Mouse (Mus musculus) heart, postnatal 0 days (tissue): ENCODE results near the gene Hoxc13. TPM values are rescaled to one million over a fixed set of nuclear protein-coding genes. Genes with fewer than 3 reads are reported as not detected.
A peak's percentile ranks its signal among the peaks of the same experiment; 100 is the strongest.

Experiments
- ATAC-seq: fragments of 200-750 bp; cut with Nextera tagmentation; 2 replicates; pipeline ENCODE4 v1.8.0; 2017; ENCODE audit warnings: low read depth, moderate number of reproducible peaks, moderate library complexity; ENCODE audit not compliant: insufficient read depth
- DNase-seq: peaks from one replicate; pipeline ENCODE4 v3.0.0-alpha.2; 2016; ENCODE audit warnings: low spot score
- H3K27ac ChIP-seq: fragments of 300-500 bp; sonication (generic); 2 replicates; pipeline ENCODE4 v1.5.1; 2014; ENCODE audit warnings: low read depth, mild to moderate bottlenecking
- H3K27me3 ChIP-seq: fragments of 300-500 bp; sonication (generic); 2 replicates; pipeline ENCODE4 v1.6.1; 2014; ENCODE audit warnings: low read length, mixed read lengths; ENCODE audit not compliant: control insufficient read depth, insufficient read depth
- H3K36me3 ChIP-seq: fragments of 300-500 bp; sonication (generic); replicated peaks from 2 replicates; pipeline ENCODE4 v1.6.1; 2014; ENCODE audit warnings: low read length, mixed read lengths; ENCODE audit not compliant: control insufficient read depth, insufficient read depth
- H3K4me1 ChIP-seq: fragments of 300-500 bp; sonication (generic); 2 replicates; pipeline ENCODE4 v1.6.1; 2014; ENCODE audit warnings: antibody characterized with exemption; ENCODE audit not compliant: control insufficient read depth, insufficient read depth
- H3K4me2 ChIP-seq: fragments of 300-500 bp; sonication (generic); 2 replicates; pipeline ENCODE4 v1.6.1; 2014; ENCODE audit warnings: low read depth, mild to moderate bottlenecking, low read length, moderate library complexity
- H3K4me3 ChIP-seq: fragments of 300-500 bp; sonication (generic); 2 replicates; pipeline ENCODE4 v1.5.1; 2014; ENCODE audit warnings: low read depth, low read length
- H3K9ac ChIP-seq: fragments of 300-500 bp; sonication (generic); replicated peaks from 2 replicates; pipeline ENCODE4 v1.6.1; 2014; ENCODE audit warnings: low read depth, low read length, mixed read lengths
- H3K9me3 ChIP-seq: fragments of 300-500 bp; sonication (generic); replicated peaks from 2 replicates; pipeline ENCODE4 v1.6.1; 2016; ENCODE audit warnings: low read length; ENCODE audit not compliant: control insufficient read depth
- CTCF ChIP-seq: IDR thresholded peaks from 2 replicates; pipeline ENCODE4 v1.5.1; 2016; ENCODE audit warnings: antibody characterized with exemption, control low read depth, low read depth
- EP300 ChIP-seq: IDR thresholded peaks from 2 replicates; pipeline ENCODE4 v1.6.1; 2016; ENCODE audit warnings: antibody characterized with exemption, low read depth
- WGBS: fragments of 180-500 bp; shearing (Covaris S2); extraction: QIAGEN DNeasy Blood & Tissue Kit; methylation state at CpG from one replicate; pipeline ENCODE4 v1.1.7; 2014; 5-methylcytosine and 5-hydroxymethylcytosine counted together
- polyA plus RNA-seq: library from polyadenylated mRNA; unstranded; fragments of >200 nt; fragmentation: Nextera tagmentation; extraction: Ambion mirVana; gene quantifications from 2 replicates; pipeline ENCODE4 v1.2.1, GENCODE M21; 2015
- total RNA-seq: library from RNA; depleted of rRNA; stranded (reverse); fragments of >200 nt; gene quantifications from 2 replicates; pipeline ENCODE4 v1.2.3, GENCODE M21; 2014; ENCODE audit warnings: low replicate concordance; rRNA removed

The Hoxc13 gene
- total RNA-seq (not detected in 2 replicates), polyA plus RNA-seq (not detected in 2 replicates)

- ATAC-seq: peak; percentile 20; the same call in 1 of the 2 replicates
Measured at GRCm38 (mm10) chr15:102921053-102922011, at the start of gene Hoxc13. Hoxc13 (plus strand) TSS chr15:102921103.

DNA sequence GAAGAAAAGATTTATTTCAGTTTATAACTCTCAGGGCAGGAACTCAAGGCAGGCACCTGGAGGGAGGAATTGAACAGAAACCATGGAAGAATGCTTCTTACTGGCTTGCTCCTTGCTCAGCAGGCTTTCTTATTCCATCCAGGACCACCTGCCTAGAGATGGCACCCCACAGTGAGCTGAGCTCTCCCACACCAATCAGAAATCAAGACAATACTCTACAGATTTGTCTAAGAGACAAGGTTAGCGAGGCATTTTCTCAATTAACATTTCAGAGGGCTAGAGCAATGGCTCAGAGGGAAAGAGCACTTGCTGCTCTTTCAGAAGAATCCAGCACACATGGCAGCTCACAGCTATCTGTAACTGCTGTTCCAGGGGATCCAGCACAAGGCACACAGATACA, 35.1 kb upstream of the Hoxc13 start:
- WGBS: 29% methylated on average over 1 of the region's 1 CpGs
- no peak for ATAC-seq
- TF ChIP-seq CTCF (no peak), EP300 (no peak)
- no peak overlapping the region for H3K9ac ChIP-seq
- no peaks in the 10 kb centered on the region for H3K9me3 ChIP-seq
- no peak for DNase-seq
- H3K36me3 ChIP-seq: no peaks in the 10 kb centered on the region
- no peak overlapping the region for H3K4me2 ChIP-seq
- no peak overlapping the region for H3K4me3 ChIP-seq
- H3K27me3 ChIP-seq: 0 out of 2 replicates have a peak, but pooled peaks cover 7% of the 10 kb centered on the region
- no peak overlapping the region for H3K27ac ChIP-seq
- H3K4me1 ChIP-seq: no peaks in the 10 kb centered on the region

More at GRCm38 (mm10) chr15:102921053-102922011, at the start of gene Hoxc13:
- no peaks in the 10 kb centered on the region for H3K9me3 ChIP-seq
- H3K27ac ChIP-seq: no peak within 1 kb of the TSS
- TF ChIP-seq CTCF (no peak), EP300 (no peak)
- peak within 1 kb of the TSS; percentile 20; the same call in 1 of the 2 replicates for H3K4me3 ChIP-seq
- H3K9ac ChIP-seq: no peak within 1 kb of the TSS
- H3K36me3 ChIP-seq: no peaks in the 10 kb centered on the region
- H3K4me1 ChIP-seq: no peaks in the 10 kb centered on the region
- H3K4me2 ChIP-seq: peak within 1 kb of the TSS; percentile 22
- 2% methylated on average over 81 of the region's 88 CpGs for WGBS
- H3K27me3 ChIP-seq: peaks cover 99% of the 10 kb centered on the region
- no peak for DNase-seq

DNA sequence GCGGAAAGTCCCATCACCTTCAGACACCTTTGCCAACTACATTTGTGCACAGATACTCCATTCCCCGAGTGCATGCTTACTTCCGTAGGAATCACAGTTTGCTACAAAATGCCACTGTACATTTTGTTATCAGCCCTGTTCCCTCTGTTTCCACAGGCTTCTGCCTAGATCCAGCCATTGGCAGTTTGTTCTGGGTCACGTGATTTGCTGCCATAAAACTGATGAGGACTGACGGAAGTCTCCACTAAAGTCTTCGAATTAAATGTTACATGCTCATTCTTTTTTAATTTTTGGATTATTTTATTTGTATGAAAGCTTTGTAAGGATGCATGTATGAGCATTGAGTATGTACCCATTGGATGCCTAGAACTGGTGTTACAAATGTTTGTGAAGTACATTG, 25.8 kb upstream of the Hoxc13 start:
- Histone ChIP-seq H3K27ac (no peak overlapping the region), H3K27me3 (peaks cover 48% of the 10 kb centered on the region; the same call in 1 of the 2 replicates), H3K9ac (no peak overlapping the region), H3K9me3 (no peaks in the 10 kb centered on the region), H3K4me2 (no peak overlapping the region), H3K36me3 (no peaks in the 10 kb centered on the region), H3K4me3 (no peak overlapping the region), H3K4me1 (no peaks in the 10 kb centered on the region)
- TF ChIP-seq CTCF (no peak), EP300 (no peak)
- ATAC-seq: no peak
- WGBS: 77% methylated on average over 6 of the region's 6 CpGs
- DNase-seq: no peak

DNA sequence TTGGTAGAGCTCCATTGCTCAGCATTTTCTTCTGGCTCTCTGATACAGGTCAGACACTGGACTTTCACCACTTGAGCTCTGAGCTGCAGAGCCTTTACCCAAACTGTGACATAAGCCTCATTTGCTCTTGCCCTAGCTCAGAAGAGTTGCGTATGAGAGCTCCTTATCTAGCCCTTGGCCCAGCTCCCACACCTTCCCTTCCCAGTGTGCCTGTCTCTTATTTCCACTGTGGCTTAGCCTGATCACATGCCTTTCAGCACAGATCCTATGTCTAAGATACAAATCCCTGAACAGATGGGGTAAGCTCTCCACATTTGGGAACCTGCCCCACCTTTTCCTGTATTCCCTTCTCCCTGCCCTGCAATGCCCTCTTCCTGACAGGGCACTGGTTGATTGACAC, 16.0 kb upstream of the Hoxc13 start:
- no peak for DNase-seq
- Histone ChIP-seq H3K4me1 (no peaks in the 10 kb centered on the region), H3K27ac (no peak overlapping the region), H3K9ac (no peak overlapping the region), H3K4me2 (no peak overlapping the region), H3K9me3 (no peaks in the 10 kb centered on the region), H3K4me3 (no peak overlapping the region), H3K27me3 (peaks cover 85% of the 10 kb centered on the region), H3K36me3 (no peaks in the 10 kb centered on the region)
- TF ChIP-seq EP300 (no peak), CTCF (no peak)
- WGBS: 0% methylated on average over 1 of the region's 1 CpGs
- ATAC-seq: no peak

GRCm38 (mm10) chr15:102909536-102909935, 11.4 kb upstream of the Hoxc13 start:
- H3K27ac ChIP-seq: no peak overlapping the region
- DNase-seq: no peak
- no peaks in the 10 kb centered on the region for H3K36me3 ChIP-seq
- H3K4me1 ChIP-seq: no peaks in the 10 kb centered on the region
- no peak overlapping the region for H3K4me2 ChIP-seq
- no peaks in the 10 kb centered on the region for H3K9me3 ChIP-seq
- no peak overlapping the region for H3K4me3 ChIP-seq
- 0% methylated on average over 4 of the region's 4 CpGs for WGBS
- no peak overlapping the region for H3K9ac ChIP-seq
- TF ChIP-seq EP300 (no peak), CTCF (no peak)
- no peak for ATAC-seq
- peaks cover 95% of the 10 kb centered on the region for H3K27me3 ChIP-seq
